Mouse (Mus musculus) gonadal fat pad, adult 2 months (tissue): ENCODE results near the gene Nmi. TPM values are rescaled to one million over a fixed set of nuclear protein-coding genes. Genes with fewer than 3 reads are reported as not detected.

Source experiments
- DNase-seq: peaks from one replicate; pipeline ENCODE4 v3.0.0-alpha.2; 2012; ENCODE audit warnings: low read depth
- polyA plus RNA-seq: library from polyadenylated mRNA; depleted of rRNA; stranded (reverse); fragments of >200 nt; gene quantifications from 2 replicates; pipeline ENCODE4 v1.2.3, GENCODE M21; 2012; rRNA removed

Nmi gene
- polyA plus RNA-seq, 1 experiment = 6.1 TPM

GRCm38 (mm10) chr2:51941832-51942231 is 31.5 kb downstream of the Nmi start:
- DNase-seq = no peak

- DNase-seq = no peak
Observed at GRCm38 (mm10) chr2:51938750-51939149, 34.5 kb downstream of the Nmi start.

GRCm38 (mm10) chr2:51937004-51937403 is 36.3 kb downstream of the Nmi start:
- no peak for DNase-seq

- DNase-seq = no peak
Observed at GRCm38 (mm10) chr2:51936585-51936984, 36.7 kb downstream of the Nmi start.

GRCm38 (mm10) chr2:51935921-51936320 is 37.4 kb downstream of the Nmi start:
- no peak for DNase-seq

- peak; percentile 14 for DNase-seq
Observed at GRCm38 (mm10) chr2:51934574-51935334, 38.5 kb downstream of the Nmi start, which contains the start of gene Rbm43. Gene Rbm43 (minus strand): TSS chr2:51935163.

- no peak for DNase-seq
Observed at GRCm38 (mm10) chr2:51933341-51934134, 39.8 kb downstream of the Nmi start.

- DNase-seq = no peak
Observed at GRCm38 (mm10) chr2:51931241-51931640, 42.1 kb downstream of the Nmi start.

GRCm38 (mm10) chr2:51914944-51915680 is 58.2 kb downstream of the Nmi start:
- DNase-seq = peak; percentile 13

GRCm38 (mm10) chr2:51914532-51914931 is 58.8 kb downstream of the Nmi start:
- no peak for DNase-seq

GRCm38 (mm10) chr2:51912740-51913139 is 60.6 kb downstream of the Nmi start:
- no peak for DNase-seq

GRCm38 (mm10) chr2:51911864-51912263 is 61.4 kb downstream of the Nmi start:
- DNase-seq = no peak

- no peak for DNase-seq
Observed at GRCm38 (mm10) chr2:51907538-51908110, 65.7 kb downstream of the Nmi start.

GRCm38 (mm10) chr2:51905637-51906036 is 67.7 kb downstream of the Nmi start:
- no peak for DNase-seq

Other genes starting within 250 kb of the Nmi start
- gene Rbm43, start 38.3 kb downstream of the Nmi start, polyA plus RNA-seq = 6.2 and 8.2 TPM in 2 replicates
- 0.94 and 2.0 TPM in 2 replicates for gene Tnfaip6, start 64.5 kb upstream of the Nmi start, polyA plus RNA-seq
- 2.3 and 3.5 TPM in 2 replicates for gene Rif1, start 99.3 kb upstream of the Nmi start, polyA plus RNA-seq